Mouse (Mus musculus) kidney, postnatal 14 days (tissue): ENCODE data around the gene N4bp3.
A peak's percentile ranks its signal among the peaks of the same experiment; 100 is the strongest.
"Not testable (repeated sequence)": the region's sequence is repeated elsewhere in the genome, so short reads cannot be mapped to it uniquely, and the experiment has no call there.

Experiments used
- DNase-seq: peaks from one replicate; pipeline ENCODE4 v3.0.0; 2022; ENCODE audit warnings: mixed read lengths

The N4bp3 gene

DNA sequence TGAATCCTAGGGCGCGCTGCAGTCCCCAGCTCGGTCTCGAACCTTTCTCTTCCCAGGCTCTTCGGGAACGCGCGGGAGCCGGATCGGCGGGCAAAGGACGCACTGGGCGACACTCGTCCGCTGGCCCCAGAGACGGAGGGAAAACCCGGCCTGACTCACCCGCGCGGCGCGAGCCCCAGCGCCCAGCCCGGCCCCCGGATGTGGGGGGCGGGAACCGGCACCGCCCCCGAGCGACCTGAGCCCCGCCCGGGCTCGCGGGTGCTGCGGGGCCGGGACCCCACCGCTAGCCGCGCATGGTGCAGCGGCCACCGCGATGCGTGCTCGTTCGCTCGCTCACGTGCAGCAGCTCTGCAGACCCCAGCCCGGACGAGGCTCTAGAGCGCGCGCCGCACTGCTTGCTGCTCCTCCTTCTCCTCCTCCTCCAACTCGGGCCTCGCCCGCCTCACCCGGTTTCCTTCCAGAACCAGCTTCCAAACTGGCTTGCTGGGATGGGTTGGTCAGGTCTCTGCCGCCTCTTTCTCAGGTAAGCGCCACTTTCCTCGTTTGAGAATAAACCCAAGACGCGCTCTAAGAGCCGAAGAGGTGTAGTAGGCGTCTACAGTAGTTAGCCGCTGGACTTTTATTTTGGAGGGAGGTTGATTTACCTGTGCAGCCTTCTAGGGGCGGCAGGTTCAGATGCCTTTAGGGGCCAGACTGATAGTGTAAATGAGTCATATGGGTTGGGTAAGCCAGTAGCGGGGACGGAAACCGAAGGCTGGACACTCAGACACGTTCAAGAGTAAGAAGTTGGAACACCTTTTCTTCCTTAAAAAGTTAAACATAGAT, at the start of gene N4bp3, which contains the start of gene D930048N14Rik:
TSS of gene N4bp3 (minus strand) at position 152 of the 825 bp plus-strand sequence.
TSS of gene D930048N14Rik (plus strand) at position 264 of the 825 bp plus-strand sequence.
- DNase-seq, result peak; percentile 88

DNA sequence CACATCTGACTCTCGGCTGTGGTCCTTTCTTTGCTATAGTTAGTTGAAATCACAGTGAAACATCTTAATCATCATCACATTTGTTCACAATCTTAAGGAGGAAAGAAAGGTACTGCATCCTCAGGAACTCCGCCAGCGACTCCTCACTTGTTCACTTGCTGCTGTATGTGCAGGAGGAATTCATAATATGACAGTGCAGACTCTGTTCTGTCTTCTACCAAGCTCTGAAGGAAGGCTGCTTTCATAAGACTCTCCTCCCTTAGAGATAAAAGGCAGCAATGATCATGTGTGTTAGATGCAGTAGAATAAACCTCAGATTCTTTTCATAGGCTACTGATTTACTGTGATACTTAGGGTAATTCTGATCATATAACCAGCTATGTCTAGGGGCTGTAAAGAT, 44.3 kb upstream of the N4bp3 start:
- no peak for DNase-seq

DNA sequence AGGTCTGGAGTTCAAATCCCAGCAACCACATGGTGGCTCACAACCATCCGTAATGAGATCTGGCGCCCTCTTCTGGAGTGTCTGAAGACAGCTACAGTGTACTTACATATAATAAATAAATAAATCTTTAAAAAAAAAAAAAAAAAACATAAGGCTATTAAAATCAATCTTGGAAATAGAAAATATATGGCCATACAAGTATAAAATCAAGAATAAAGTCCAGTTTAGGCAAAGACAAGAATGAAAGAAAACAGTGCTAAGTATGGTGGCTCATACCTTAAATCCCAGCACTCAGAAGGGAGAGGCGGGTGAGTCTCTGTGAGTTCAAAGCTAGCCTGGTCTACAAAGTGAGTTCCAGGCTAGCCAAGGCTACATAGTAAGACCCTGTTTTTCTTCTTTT, 40.0 kb upstream of the N4bp3 start:
- DNase-seq, result not testable (repeated sequence)

DNA sequence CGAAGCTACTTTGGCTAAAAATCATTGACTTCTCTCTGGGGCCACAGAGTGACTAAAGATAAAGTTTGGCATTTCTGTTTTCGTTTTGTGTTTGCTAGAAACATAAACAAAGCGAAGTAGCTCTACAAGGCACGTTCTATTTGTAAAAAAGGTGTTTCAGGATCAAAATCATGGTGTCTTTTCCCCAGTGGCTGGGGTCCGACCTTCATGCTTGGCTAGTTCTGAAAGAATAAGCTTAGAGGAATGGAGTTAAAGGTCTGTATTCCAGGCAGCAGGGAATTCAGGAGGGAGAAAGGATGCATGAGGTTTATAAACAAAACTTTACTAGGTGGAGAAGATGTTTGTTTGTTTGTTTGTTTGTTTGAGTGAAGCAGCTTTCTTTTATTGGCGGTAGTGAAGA, 38.7 kb upstream of the N4bp3 start:
- DNase-seq, result no peak

DNA sequence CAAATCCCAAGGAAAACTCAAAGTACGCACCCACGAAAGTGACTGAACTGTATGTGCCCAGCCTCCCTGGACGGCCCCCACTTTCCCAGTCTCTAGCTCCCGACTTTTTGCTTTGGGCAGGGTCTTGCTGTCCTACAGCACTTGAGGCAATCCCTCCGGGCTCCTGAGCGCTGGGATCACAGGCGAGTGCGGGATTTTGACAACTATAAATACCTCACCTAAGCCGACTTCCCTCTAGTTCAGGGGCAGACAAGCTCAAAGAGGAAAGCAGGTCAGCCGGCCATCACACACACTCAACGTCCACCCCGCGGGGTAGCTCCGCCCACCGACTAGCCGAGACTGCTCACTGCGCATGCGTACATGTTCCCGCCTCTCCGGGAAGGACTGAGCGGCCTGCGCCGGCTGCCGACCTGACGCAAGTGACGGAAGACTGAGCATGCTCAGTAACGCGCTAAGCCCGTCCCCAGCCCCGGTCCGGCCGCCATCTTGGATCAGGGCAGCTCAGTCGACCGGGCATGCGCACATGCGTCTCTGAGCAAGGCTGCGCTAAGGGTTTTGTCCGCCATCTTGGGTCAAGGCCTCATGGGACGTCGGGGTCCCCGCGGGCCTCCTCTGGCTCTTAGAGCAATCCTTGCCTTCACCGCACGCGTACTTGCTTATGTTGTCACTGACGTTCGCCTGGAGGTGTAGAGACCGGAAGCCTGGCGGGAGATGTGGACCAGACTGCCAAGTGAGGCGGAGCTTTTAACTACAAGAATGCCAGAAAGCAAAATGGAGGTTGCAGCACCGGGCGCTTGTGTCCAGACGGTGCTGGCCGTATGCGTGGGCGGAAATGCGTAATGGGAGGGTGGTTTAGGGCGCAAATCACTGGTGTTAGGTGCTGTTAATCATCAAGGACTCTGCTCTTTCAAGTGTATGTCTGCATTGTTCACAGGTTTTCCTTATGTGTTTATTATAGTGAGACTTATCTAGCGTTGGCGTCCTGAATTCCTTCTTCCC, 38.0 kb upstream of the N4bp3 start, which contains the start of gene 0610009B22Rik:
TSS of gene 0610009B22Rik (minus strand) at position 545 of the 999 bp plus-strand sequence.
- peak; percentile 100 for DNase-seq

DNA sequence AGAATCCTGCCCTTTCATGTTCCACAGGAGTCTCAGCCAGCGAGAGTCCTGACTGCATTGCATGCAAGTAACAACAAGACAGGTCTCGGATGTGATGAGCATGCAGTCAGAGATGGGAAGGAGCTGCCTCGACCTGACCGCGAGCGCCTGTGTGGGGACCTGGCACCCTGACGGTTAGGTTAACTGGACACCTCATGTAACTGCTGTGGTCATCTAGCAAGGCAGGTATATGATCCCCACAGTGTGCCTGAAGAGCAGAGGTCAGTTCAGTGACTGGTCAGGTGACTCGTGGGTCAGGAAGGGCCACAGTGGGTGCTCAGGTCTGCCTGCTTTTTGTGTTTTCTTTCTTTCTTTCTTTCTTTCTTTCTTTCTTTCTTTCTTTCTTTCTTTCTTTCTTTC, 31.3 kb upstream of the N4bp3 start:
- no peak for DNase-seq

DNA sequence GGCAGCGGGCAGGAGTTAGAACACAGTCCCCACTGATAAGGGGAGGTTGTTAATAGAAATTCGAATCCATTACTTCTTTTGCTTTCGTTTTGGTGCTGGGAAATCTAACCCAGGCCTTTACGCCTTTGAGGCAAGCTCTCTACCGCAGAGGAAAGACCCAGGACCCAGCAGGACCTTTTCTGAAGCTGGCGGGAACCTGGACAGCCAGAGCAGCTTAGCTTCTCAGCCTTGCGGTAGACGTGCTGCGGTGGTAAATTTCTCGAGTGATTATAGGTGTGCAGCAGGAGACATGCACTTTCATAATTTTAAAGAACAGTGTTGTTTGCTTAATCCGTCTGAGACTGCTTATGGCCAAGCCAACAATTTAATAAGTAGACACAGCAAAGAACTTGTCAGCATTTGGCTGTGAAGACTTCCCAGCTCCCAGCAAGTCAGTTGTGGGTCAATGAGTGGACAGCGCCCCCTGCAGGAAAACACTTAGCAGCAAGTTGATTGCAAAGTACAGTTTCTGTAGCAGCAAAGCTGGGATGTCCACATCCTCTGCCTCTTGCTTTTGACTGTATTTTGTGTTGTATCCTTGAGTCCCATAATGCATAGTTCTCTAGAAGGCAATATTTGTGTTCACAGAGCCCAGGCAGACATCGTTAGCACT, 30.8 kb upstream of the N4bp3 start:
- DNase-seq, result peak; percentile 89

DNA sequence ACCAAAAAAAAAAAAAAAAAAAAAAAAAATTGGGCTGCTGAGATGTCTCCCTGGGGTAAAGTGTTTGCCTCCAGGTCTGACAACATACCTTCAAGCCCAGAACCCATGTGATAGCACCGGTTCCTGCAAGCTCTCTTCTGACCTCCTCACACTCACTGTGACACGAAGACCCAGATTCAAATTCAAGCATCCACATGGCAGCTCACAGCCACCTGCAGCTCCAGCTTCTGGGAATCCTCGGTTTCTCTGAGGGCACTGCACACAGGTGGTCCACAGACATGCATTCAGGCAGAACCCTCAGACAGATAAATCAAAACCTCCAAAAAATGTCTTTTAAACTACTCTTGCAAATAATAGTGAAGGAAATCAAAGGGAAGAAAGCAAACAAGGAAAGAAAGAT, 28.8 kb upstream of the N4bp3 start:
- DNase-seq, result no peak

DNA sequence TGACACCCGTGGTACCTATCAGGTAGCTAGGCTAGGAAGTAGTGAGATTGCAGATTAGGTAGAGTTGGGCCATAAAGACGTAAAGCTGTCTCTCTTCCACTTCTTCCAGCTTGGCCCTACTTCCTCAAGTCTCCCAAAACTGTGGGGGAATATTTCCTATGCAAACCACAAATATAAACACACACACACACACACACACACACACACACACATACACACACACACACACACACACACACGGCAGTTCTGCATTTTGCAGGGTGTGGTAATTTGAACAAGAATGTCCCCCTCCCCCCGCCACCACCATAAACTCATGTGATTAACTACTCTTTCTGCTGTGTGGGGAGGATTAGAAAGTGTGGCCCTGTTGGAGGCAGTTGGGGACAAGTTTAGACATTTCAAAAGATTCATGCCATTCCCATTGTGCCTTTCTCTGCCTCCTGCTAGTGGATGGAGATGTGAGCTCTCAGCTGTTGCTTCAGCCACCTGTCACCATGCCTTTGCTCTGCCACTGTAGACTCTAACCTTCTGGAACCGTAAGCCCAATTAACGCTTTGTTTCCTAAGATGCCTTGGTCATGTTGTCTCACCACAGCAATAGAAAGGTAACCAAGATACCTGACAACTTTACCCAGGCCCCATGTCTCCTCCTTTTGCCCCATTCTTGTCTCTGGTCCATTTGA, 27.2 kb upstream of the N4bp3 start:
- DNase-seq, result no peak

DNA sequence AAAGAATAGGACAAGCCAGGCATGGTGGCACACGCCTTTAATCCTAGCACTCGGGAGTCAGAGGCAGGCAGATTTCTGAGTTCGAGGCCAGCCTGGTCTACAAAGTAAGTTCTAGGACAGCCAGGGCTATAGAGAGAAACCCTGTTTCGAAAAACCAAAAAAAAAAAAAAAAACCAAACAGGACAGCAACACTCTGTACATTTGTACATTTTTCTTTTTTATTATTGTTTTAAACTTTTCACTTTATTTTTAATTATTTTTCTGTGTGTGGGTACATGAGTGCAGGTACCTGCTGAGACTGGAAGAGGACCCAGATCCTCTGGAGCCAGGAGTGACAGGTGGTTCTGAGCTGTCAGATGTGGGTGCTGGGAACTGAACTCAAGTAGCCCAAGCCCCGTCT, 24.7 kb upstream of the N4bp3 start:
- no peak for DNase-seq

DNA sequence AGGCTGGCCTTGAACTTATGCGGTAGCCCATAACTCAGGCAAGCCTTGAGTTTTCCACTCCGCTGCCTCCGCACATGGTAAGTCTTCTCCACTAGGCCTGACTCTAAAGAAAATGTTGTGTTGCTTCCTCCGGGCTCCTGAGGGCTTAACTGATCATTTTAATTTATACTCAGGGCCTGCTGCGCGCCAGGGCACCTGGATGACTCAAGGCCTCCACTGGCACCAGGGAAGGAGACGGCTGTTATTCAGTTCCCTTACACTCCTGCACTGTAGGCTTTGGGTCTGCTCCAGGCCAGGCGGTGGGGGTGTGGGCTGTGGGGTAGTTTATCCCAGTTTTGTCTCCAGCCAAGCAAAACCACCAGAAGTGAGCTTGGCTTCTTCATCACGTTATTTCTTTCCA, 22.6 kb upstream of the N4bp3 start:
- DNase-seq, result peak; percentile 27

DNA sequence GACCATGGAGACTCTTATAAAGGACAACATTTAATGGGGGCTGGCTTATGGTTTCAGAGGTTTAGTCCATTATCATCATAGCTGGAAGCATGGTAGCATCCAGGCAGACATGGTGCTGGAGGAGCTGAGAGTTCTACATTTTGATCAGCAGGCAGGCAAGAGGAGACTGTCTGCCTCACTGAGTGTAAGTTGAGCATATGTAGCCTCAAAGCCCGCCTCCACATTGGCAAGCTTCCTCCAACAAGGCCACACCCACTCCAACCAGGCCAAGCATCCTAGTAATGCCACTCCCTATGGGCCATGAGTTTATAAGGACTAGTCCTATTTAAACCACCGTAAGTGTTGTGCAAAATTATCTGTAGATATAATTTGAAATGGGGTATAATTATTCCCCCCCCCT, 20.7 kb upstream of the N4bp3 start:
- DNase-seq, result no peak

DNA sequence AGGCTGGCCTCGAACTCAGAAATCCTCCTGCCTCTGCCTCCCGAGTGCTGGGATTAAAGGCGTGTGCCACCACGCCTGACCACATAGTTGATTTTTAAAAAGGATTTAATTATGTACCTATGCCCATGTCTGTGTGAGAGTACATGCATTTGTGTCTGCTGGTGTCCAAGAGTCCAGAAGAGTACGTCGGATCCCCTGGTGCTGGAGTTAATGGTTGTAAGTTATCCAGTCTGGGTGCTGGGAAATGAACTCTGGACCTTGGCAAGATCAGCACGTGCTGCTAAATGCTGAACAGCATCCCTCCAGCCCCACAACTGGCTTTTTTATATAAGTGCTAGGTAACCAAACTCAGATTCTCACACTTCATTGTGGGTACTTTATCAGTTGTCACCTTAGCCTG, 20.2 kb upstream of the N4bp3 start:
- no peak for DNase-seq

DNA sequence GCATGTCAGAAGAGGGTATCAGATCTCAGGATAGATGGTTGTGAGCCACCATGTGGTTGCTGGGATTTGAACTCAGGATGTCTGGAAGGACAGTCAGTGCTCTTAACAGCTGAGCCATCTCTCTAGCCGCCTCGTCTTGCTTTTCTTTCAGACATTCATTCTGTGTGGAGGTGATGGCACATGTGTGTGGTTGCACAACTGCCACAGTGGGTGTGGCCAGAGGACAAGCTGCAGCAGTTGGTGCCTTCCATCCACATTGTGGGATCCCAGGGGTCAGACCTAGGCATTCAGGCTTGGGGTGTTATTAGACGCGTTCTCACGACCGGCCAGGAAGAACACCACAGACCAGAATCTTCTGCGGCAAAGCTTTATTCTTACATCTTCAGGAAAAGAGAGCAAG, 14.1 kb upstream of the N4bp3 start:
- DNase-seq, result not testable (repeated sequence)

DNA sequence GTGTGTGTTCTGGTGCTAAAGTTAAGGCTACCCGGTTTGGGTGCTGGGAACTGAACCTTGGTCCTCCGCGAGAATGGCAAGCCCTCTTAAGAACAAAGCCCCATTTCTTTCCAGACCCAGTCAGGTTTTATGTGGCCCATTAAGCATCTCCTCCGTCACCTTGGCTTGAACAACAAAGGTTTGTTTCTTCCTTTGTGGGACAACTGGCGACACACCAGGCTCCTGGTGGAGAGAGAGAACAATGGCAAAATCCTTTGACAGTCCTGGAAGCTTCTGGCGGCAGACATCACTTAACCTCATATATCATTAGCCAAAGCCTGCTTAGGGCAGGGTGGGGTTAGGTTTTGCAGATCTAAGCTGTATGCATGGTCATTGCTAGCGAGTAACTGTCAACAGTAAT, 12.0 kb upstream of the N4bp3 start:
- peak; percentile 28 for DNase-seq

DNA sequence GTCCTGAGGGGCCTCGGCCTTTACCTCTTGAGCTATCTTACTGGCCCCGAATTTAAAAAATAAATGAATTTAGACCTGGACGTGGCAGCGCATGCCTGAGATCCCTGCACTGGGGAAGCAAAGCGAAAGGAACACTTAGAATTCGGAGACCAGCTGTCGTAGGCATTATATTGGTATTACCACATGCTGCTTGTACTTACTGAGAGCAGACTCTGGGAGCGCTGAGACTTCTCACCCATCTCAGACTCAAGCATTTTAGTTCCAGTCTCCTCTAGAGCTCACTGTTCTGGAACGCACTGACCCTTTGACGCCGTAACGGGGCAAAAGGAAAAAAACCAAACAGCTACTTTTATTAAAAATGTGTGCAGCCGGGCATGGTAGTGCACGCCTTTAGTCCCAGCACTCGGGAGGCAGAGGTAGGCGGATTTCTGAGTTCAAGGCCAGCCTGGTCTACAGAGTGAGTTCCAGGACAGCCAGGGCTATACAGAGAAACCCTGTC, 11.3 kb upstream of the N4bp3 start:
- DNase-seq, result no peak

DNA sequence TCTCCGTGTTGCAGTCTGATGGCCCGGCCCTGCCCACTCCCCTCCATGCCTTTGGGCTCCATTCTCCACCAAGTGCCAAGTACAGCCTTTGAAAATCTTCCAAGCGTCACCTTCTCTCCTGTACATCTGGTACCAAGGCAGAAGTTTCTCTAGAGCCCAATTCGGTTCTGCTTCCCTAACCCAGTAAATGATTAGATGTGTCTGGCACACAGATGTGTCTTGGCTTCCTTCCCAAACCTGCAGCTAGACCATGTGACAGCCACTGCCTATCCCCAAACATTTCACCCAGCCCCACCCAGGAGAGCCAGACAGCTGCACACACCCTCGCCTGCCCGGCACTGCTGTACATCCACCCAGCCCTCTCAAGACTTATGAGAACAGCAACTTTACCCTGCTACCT, 8.1 kb upstream of the N4bp3 start:
- DNase-seq, result peak; percentile 87

DNA sequence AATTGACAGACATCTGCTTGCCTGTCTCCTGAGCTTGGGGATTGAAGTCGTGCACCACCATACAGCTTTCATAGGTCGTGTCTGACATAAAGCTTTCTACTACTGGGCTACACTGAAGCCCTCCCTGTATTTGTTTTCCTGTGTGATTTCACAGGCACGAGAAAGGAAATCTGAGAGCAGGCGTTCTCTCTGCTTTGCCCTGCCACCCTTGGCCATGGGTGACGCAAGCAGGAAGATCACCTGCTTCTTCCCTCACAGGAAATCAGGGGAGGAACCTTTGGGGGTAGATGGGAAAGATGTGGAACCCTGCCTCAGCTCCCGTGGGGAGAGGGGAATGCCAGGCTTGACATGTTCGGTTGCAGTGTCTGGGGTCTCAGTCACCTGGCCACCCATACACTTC, 7.6 kb upstream of the N4bp3 start:
- no peak for DNase-seq

DNA sequence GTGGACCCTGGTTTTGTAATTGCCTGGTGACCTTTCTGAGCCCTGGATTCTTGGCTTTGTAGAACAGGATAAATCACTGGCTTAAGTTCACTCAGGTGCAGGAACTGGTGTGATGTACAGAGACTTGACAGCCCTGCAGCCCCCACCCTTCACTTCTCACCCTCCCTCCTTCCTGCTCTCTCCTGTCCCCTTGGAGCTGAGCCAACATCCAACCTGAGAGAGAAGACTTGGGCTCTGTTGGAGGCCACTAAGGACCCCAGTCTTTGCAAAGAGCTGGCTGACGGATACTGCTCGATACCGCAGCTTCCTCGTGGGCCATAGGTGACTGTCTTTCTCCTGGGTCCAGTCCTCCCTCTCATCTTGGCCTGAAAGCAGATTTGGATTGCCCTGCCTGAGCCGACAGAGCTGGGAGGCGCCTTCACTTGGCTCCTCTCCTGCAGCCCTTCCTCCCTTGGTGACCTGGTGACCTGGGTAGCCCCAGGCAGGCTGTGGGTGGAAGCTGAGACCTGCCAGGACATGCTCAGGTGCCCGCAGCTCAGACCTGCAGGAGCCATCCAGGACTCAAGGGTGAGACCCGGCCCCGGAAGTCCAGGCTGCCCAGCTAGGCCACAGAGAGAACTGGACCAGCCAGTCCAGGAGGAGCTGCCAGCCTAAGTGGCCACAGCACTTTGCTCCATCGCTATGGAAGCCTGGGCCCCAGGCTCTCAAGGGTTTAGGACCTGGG, 6.3 kb upstream of the N4bp3 start:
- DNase-seq, result peak; percentile 72

DNA sequence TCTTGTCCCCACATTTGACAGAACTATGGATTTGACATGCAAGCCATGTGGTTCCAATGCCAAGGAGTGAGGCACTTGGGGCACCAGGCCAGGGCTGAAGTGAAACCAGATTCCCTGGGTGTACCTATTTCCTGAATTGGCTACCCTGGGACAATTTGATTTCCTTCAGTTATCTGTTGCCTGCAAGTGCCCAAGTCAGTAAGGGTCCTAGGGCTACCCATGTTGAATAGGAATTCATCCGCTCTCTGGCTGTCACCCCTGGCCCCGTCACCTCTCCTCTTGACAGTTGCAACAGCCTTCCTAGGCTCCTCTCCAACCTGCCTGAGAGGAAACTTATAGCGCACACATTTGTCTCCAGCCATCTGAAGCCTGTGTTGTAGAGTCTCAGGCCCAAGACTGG, 4.2 kb upstream of the N4bp3 start:
- DNase-seq, result no peak

DNA sequence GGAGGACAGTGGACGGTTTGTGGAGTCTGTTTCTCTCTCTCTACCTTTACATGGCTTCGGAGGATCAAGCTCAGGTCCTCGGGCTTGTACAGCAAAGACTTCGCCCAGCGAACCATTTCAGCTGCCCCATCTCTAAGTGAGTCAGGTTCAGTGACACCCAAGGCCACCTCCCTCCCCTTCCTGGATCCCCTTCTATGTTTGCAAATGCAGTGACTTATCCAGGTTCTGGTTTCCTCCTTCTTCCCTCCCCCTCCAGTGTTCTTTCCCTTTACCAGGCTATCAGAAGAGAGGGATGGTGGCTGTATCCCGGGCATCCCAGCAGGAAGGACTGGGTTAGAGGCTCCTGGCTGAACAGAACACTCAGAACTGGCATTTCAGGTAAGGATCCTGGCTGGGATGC, 3.1 kb upstream of the N4bp3 start:
- no peak for DNase-seq
